Mouse (Mus musculus): ENCODE results near the gene Gpr25. TPM values are rescaled to one million over a fixed set of nuclear protein-coding genes. Genes with fewer than 3 reads are reported as not detected.

Gene Gpr25
- total and polyA plus RNA-seq, 3 experiments, result not detected

DNA sequence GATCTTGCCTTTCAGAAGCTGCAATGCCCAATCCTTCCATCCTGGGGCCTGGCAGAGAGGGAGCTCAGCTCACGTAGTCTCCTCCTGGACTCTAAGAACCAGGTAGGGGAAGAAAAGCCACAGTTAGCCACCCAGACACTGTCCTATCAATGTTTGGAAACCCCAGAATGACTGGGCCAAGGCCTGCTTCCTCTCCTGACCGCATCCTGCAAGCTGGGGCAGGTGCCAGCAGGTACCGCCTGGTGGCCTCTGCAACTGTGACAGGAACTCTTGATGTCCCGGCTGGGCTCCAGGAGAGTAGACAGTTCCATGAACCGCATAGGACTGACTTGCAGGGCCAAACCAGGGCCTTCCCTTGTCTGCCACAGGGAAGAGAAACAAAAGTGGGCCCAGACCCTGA is 13.3 kb downstream of the Gpr25 start:
- peaks cover 10 to 31% of the 10 kb centered on the region in 2 experiments; a peak in 3 of 4 replicates for H3K4me1 ChIP-seq (ENCODE audit: control insufficient read depth in 1 of 2, insufficient read depth in 2 of 2)
- no peak overlapping the region for H3K27ac ChIP-seq (ENCODE audit: insufficient read depth, low read depth)
- peak overlapping the region; percentile 12; the same call in 1 of the 2 replicates for H3K4me2 ChIP-seq (ENCODE audit: insufficient read depth, low read depth, poor library complexity, severe bottlenecking)
- no peak for TF ChIP-seq USF1 (IDR thresholded peaks at IDR 0.05; ENCODE audit: low read depth, low read length)
- TF ChIP-seq JUND (conservative IDR thresholded peaks at IDR 0.05; ENCODE audit: low read depth, low read length), result 0 out of 2 replicates have a peak, but pooled peaks have one; percentile 25
- peak; percentile 68 for TF ChIP-seq BHLHE40 (IDR thresholded peaks at IDR 0.05; ENCODE audit: low read depth, low read length)
- TF ChIP-seq TCF12 (IDR thresholded peaks at IDR 0.05; ENCODE audit: low read depth, low read length), result peak; percentile 92
- no peak for TF ChIP-seq USF2 (conservative IDR thresholded peaks at IDR 0.05; ENCODE audit: low read depth, low read length)
- no peak for TF ChIP-seq HCFC1 (IDR thresholded peaks at IDR 0.05; ENCODE audit: low read depth, low read length)
- TF ChIP-seq GABPA (IDR thresholded peaks at IDR 0.05; ENCODE audit: insufficient replicate concordance, low read depth, low read length), result no peak
- TF ChIP-seq PAX5 (IDR thresholded peaks at IDR 0.05; ENCODE audit: low read length), result no peak
- no peak for TF ChIP-seq POLR2AphosphoS2 (IDR thresholded peaks at IDR 0.05; ENCODE audit: low read depth, low read length)
- TF ChIP-seq MAZ (IDR thresholded peaks at IDR 0.05; ENCODE audit: low read depth, low read length), result peak; percentile 65; the same call in 1 of the 2 replicates
- no peak for TF ChIP-seq SIN3A (IDR thresholded peaks at IDR 0.05; ENCODE audit: low read length)
- TF ChIP-seq ETS1 (conservative IDR thresholded peaks at IDR 0.05; ENCODE audit: low read depth, low read length), result peak; percentile 29; the same call in 1 of the 2 replicates
- peak; percentile 93 for TF ChIP-seq IRF4 (IDR thresholded peaks at IDR 0.05; ENCODE audit: low read depth, low read length)
- TF ChIP-seq UBTF (IDR thresholded peaks at IDR 0.05; ENCODE audit: low read depth, low read length), result no peak
- TF ChIP-seq ZMIZ1 (IDR thresholded peaks at IDR 0.05; ENCODE audit: low read depth, low read length), result no peak
- TF ChIP-seq E2F4 (IDR thresholded peaks at IDR 0.05; ENCODE audit: insufficient replicate concordance, low read depth, low read length), result no peak
- peak; percentile 22; the same call in 1 of the 2 replicates for TF ChIP-seq ELF1 (IDR thresholded peaks at IDR 0.05; ENCODE audit: low read depth, low read length)
- TF ChIP-seq SMC3 (IDR thresholded peaks at IDR 0.05; ENCODE audit: low read depth, low read length), result no peak
- TF ChIP-seq TBP (conservative IDR thresholded peaks at IDR 0.05; ENCODE audit: low read depth, low read length), result no peak
- no peak for TF ChIP-seq NELFE (IDR thresholded peaks at IDR 0.05; ENCODE audit: low read depth, low read length)
- no peak for TF ChIP-seq ZC3H11A (IDR thresholded peaks at IDR 0.05; ENCODE audit: low read depth, low read length)
- TF ChIP-seq POLR2A (IDR thresholded peaks at IDR 0.05; ENCODE audit: low read depth, low read length), result no peak
- TF ChIP-seq MYC (IDR thresholded peaks at IDR 0.05; ENCODE audit: low read depth, low read length), result no peak
- peak; percentile 80 for TF ChIP-seq RCOR1 (conservative IDR thresholded peaks at IDR 0.05; ENCODE audit: low read depth, low read length)
- TF ChIP-seq MEF2A (IDR thresholded peaks at IDR 0.05; ENCODE audit: borderline replicate concordance, low read depth, low read length), result 0 out of 2 replicates have a peak, but pooled peaks have one; percentile 43
- TF ChIP-seq EP300 (IDR thresholded peaks at IDR 0.05; ENCODE audit: low read length), result peak; percentile 88
- no peak; the same call in 1 of the 2 replicates for TF ChIP-seq RAD21 (IDR thresholded peaks at IDR 0.05; ENCODE audit: low read depth, low read length)
- peak; percentile 34; the same call in 1 of the 2 replicates for TF ChIP-seq JUN (IDR thresholded peaks at IDR 0.05; ENCODE audit: insufficient read depth, low read depth, low read length)
- TF ChIP-seq ZNF384 (IDR thresholded peaks at IDR 0.05; ENCODE audit: low read depth, low read length), result no peak
- no peak; the same call in 1 of the 2 replicates for TF ChIP-seq MAX (IDR thresholded peaks at IDR 0.05; ENCODE audit: low read length)
- TF ChIP-seq CHD1 (IDR thresholded peaks at IDR 0.05; ENCODE audit: low read depth, low read length), result peak; percentile 96
- no peak for TF ChIP-seq ZKSCAN1 (IDR thresholded peaks at IDR 0.05; ENCODE audit: borderline replicate concordance, low read depth, low read length)
- TF ChIP-seq MXI1 (IDR thresholded peaks at IDR 0.05; ENCODE audit: low read depth, low read length), result no peak
- TF ChIP-seq NRF1 (IDR thresholded peaks at IDR 0.05; ENCODE audit: low read depth, low read length), result no peak
- no peak; the same call in 1 of the 2 replicates for TF ChIP-seq MAFK (IDR thresholded peaks at IDR 0.05; ENCODE audit: insufficient replicate concordance, low read length)
- TF ChIP-seq KAT2A (IDR thresholded peaks at IDR 0.05; ENCODE audit: insufficient replicate concordance, low read length), result no peak
- no peak for TF ChIP-seq CTCF (conservative IDR thresholded peaks at IDR 0.05 in 1 of 2, IDR thresholded peaks at IDR 0.05 in 1 of 2; ENCODE audit: low read depth in 2 of 2, low read length in 2 of 2)
- TF ChIP-seq CHD2 (IDR thresholded peaks at IDR 0.05; ENCODE audit: low read length), result peak; percentile 33; the same call in 1 of the 2 replicates
- H3K79me2 ChIP-seq (replicated peaks; ENCODE audit: control insufficient read depth, extremely low read depth, insufficient read depth, poor library complexity, severe bottlenecking), result no peaks in the 10 kb centered on the region
- H3K9ac ChIP-seq (ENCODE audit: insufficient read depth, low read depth), result no peak overlapping the region
- no peak overlapping the region for H3K4me3 ChIP-seq (replicated peaks in 1 of 3; ENCODE audit: low read depth in 2 of 3, low read length in 2 of 3, poor library complexity in 1 of 3)
- no peaks in the 10 kb centered on the region for H3K36me3 ChIP-seq (replicated peaks in 1 of 2; ENCODE audit: control insufficient read depth in 1 of 2, insufficient read depth in 1 of 2, low read length in 1 of 2)
- DNase-seq (ENCODE audit: extremely low read depth), result peak; percentile 29
- H3K9me3 ChIP-seq (replicated peaks; ENCODE audit: low read length), result peaks cover 2% of the 10 kb centered on the region
- dilution Hi-C loops (cut with MboI; ENCODE audit: extremely low pct_ligation_motif_present, extremely low pct_unique_long_range_greater_than_20kb, low sequenced_read_pairs), result no loop called here
- in situ Hi-C loops (cut with MboI; ENCODE audit: low pct_ligation_motif_present, low pct_unique_long_range_greater_than_20kb, low sequenced_read_pairs), result no loop called here
- no peaks in the 10 kb centered on the region for H3K27me3 ChIP-seq (replicated peaks)
